Mouse (Mus musculus) frontal cortex, adult (tissue): ENCODE measurements at regions not wholly inside any gene's neighbourhood (a gene's known extent, or its start where the extent isn't known, plus 50 kb on each side); places are given as distances from the start of the nearest gene placed in this dataset.

Source experiments
- ATAC-seq: cut with Nextera tagmentation; 2 replicates; pipeline ENCODE4 v1.9.2; 2017; ENCODE audit warnings: mild to moderate bottlenecking, moderate library complexity, mixed read lengths; ENCODE audit not compliant: low TSS enrichment

DNA sequence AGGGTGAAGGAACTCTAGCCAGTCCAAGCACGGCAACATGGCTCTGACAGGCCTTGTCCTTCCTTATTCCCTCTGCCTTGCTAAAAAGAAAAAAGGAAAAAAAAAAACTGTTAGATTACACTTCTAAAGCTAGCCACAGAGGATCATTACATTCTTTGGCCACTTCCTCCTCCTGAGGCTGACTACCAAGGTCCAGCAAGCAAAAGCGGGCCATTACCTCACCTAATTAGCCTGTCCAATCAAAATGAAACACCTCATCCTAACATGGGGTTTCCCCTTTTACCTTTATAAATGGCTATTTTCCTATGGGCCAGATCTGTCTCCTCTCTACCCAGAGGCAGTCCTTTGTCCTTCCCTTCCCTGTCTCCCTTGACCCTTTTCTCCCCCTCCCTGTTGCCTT, 102.2 kb downstream of the Pih1h3b start:
- no peak for ATAC-seq

DNA sequence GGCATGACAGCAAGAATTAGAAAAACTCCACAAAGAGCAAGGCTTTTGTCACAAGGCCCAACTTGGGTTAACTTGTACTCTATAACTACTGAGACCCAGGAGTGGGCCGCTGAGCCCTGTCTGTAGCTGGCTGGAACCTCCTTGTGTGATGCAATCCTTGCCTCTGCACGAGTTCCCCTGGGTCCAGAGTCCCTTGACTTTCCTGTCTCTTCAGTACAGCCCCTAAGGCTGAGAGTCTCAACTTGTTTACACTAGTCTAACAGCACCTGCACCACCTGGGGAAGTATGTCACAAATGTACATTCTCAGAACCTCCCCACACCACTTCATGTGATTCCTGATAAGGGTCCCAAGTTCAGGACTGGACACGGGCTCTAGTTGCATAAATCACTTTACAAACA, 103.3 kb downstream of the Pih1h3b start:
- ATAC-seq, result no peak

DNA sequence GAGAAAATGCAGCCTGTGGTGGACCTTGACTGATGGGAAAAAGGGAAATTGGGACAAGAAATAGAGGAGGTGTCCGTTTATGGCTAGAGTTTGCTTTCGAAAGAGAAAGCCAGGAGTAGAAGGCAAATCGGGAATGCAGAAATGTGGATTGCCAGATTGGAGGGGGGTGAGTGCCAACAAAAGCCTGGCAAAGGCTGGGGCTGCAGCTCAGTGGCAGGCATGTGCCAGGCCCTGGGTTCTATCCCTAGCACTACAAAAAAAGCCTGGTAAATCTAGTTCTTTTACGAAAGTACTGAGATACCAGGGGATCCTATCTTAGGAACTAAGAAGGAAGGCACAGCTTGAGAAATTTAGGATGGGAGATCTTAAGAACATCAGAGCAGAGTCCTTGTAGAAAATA, 117.2 kb downstream of the Pih1h3b start:
- ATAC-seq, result peak; percentile 92

DNA sequence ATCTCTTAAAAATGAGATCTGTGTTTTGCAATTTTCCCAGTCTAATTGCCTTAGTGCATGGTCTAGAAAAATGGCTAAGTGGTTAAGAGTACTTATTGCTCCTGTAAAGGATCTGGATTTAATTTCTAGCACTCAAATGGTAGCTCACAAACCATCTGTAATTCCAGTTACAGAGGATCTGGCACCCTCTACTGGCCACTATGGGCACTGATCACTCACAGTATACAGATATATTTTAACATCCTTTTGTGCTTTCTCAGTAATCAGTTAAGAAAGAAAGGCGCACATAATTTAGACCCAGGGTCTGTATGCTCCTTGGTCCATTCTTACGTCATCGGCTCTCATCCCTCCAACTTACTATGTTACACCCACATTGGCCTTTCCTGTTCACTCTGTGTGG, 120.3 kb downstream of the Pih1h3b start:
- no peak for ATAC-seq

DNA sequence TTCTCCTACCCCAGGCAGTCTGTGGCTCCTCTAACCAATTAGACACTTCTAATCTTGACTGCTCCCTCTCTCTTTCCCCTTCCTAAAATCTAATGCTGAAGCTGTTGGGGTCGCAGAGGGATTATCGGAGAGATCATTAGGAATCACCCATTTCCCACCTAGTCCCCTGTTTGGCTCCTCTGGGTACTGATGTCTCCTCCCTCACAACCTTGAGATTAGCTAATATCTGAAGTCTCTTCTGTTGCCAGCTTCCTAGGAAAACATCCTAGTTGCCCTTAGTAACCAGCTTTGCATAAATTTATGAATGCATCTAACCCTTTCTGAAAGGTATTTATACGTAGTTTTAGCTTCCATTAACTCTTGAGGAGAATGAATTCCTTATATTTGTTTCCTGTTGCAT, 138.4 kb upstream of the Frmpd3 start:
- ATAC-seq, result no peak

DNA sequence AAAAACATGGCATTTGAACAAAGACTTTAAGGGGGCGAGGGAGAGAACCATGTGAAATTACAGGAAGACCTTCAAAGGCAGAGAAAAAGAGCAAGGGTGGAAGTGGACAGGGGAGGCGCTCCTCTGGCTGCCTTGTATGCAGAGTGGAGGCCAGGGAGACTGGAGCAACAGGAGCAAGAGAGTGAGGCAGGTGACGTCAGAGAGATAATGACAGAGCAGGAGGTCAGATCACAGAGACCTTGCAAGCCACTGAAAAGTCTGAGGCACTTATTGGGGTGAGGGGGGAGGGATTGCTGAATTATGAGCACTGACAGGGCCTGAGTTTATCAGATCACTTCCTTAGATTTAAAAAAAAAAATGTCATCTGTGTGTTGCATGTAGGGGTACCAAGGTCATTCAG, 133.3 kb upstream of the Frmpd3 start:
- ATAC-seq, result no peak

DNA sequence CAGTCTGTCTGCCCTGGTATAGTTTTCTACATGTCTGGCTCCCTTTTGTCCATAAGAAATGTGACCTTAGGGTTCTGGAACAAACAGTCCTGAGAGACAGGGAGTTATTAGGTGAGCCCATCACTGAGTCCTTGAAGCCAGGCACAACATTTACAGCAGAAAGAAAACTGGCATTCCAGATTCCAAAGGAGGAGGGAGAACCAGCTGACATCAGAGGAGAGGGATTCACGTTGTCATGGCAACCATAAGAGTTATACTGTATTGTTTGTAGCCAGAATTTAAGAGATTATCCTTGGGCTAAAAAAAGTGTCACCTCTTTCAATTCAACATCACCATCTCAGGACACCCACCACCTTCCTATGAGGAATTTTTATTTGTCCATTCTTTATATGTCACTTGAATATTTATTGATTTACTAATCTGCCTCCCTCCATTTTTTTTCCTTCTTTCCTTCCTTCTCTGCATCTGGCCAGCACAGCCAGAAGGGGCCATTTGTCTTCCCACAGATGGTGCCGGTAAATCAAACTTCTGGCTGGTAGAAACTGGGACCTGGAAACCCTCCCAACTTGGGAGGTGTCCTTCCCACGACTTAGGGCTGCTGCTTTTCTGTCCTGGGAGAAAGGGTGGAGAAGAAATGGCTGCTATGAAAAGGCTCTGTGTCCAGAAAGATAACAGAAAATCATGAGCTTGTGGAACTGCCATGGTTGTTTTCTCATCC, 129.3 kb upstream of the Frmpd3 start:
- peak; percentile 35 for ATAC-seq

DNA sequence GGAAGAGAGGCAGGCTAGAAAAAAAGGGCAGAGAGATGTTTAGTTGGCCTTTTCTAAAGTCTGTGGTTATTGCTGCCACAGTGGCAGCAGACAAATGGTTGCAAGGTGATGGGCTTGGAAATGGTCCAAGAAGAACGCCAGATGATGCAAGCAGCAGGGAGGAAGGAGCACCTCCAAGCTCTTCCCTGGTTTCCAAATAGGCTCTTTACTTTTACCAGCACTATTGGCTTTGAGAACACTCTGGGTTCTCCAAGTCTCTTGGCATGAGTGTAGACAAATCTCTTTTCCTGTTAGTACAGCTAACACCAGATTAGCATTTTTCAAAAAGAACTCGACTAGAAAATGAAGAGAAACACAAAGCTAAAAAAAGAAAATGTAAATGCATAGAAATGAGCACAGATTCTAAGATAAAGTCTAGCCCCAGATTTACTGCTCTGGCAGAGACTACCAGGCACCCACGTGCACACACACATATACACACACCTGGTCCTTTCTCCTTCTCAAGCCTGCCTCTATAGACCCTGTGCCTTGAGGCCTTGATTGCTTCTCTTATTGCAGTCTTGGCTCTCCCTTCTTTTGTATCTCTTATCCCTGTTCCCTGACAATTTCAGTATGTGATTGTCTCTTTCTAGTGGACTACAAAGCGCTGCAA, 127.7 kb upstream of the Frmpd3 start:
- ATAC-seq, result peak; percentile 94

DNA sequence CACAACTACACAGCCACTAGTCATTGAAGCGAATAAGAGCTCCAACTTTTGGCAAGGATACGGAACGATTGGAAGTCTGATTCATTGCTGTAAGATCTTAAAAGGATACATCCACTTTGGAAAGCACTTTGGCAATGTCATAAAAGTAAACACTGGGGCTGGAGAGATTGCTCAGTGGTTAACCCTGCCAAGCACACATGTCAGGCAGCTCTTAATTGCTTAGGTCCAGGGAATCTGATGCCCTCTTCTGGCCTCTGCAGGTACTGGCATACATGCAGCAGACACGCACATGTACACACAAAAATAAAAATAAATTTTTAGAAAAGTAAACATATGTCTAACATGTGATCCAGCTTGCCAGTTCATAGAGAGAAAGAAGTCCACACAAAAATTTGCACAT, 86.3 kb upstream of the Frmpd3 start:
- no peak for ATAC-seq

DNA sequence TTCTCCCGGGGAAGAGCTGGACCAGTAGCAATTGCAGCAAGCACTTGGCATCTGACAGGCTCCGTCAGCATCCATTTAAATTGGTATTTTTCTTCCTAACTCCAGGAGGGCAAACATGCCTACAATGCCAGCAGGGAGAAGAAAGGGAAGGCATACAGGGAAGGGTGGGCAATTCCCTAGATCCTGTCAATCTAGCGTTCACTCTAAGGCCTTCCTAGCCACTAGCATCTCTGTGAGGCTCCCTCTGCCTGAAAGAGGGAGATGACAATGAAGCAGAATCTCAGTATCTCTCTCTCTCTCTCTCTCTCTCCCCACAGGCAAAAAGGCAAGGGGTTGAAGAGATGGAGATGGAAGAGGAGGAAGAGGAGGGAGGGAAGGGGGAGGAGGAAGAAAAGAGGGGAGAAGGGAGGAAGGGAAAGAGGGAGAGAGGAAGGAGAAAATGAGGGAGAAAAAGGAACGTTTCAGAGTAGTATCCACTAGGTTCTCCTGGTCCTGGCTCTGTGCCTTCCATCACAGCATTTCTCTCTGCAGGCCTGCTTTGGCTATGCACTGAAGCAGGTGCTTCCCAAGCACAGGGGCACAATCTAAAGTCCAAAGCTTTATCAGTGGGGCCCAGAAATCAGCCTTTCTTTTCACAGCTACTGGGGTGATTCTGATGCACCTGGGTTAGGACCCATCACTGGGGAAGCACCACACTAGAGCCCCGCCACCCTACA, 72.2 kb upstream of the Frmpd3 start:
- no peak for ATAC-seq

DNA sequence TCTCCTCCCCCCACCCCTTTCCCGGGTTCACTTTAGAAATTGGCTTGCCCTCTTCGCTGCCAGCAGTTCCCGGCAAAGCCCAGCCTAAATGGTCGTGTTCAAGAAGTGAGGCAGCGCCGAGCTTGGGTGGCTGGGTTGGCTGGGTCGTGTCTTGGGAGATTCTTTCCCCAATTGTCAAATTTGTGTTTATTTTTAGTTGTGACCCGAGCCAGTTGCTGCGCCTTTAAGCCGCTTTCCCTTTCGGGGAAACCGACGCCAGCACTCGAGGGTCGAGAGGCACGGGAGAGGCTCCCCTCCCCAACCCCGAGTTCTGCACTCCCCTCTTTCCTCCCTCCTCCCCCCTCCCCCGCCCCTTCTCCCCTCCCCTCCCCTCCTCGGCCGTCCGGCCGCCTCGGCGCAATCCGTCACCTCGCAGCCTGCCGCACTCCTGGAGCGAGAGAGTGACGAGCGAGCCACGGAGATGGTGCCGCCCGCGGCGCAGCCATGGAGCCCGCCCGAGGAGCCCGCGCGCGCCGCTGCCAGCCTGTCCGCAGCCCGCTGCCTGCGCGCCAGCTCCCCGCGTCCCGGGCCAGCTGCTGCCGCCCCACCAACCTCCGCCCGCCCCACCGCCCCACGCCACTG, 64.6 kb upstream of the Frmpd3 start:
- peak; percentile 58 for ATAC-seq

DNA sequence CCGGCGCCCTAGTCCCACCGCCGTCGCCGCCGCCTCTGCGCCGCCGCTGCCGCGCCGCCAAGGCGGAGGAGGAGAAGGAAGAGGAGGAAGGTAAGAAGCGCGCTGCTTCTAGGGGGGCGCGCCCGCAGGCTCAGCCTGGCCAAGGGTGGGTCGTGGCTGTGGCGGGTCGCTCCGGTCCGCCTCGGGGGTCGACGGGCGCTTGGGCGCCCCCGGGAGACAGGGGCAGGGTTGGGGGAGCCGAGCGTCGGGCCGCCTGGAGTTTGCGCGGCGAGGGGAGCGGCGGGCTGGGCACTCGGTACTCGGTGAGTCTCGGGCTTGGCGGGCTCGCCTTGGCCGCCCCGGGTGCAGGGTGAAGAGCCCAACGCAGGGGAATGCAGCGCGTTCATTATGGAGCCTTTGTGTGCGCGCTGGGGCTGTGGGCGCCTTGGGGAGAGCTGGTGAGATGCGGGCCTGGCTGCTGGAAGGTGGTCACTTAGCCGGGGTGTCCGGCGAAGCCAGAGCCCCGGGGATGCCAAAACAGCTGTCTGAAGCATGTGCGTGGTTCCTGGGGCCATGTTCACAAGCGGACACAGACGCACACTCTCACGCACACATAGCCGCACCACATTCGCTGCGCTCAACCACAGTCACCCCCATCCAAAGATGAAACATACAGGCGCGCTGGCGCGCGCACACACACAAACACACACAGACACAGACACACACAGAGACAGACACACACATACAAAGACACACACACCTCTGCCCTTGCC, 63.9 kb upstream of the Frmpd3 start:
- peak; percentile 54 for ATAC-seq

DNA sequence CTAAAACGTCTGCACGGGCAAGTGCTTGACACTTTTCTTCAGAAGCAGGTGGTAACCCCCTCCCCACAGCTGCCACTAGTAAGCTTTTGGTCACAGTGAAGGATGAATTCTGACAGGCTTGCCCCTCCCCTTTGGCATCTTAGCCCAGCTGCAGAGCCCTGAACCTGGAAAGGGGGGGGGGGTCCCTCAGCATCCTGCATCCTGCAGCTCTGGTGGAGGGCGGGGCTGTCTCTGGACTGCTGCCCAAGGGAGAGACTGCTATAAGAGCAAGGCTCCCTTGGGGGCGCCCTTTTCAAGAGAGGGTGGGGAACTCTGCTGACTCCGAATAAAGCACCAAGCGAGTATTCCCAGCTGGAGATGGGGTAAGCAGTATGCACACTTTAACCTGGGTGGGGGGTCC, 62.8 kb upstream of the Frmpd3 start:
- no peak for ATAC-seq

DNA sequence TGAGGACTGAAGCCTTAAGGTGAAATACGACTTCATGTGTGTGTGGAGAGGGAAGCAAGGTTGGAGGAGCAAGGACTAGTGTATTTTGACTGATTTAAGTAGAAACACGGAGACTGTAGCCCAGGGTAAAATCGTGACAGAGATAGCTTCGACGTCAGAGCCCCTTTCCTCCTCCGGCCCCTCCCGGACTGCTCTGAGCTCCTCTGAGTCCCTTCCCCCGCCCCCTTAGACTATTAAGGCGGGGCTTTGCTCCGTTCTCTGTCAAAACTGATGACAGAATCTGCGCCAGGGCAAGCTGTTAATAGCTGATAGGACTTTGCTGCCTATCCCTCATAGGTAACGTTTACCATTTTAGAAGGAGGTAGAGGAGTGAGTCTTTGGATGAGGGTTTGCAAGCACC, 62.0 kb upstream of the Frmpd3 start:
- ATAC-seq, result peak; percentile 21; the same call in 1 of the 2 replicates
